Mouse (Mus musculus): ENCODE measurements around the gene Apba2. TPM values are rescaled to one million over a fixed set of nuclear protein-coding genes. Genes with fewer than 3 reads are reported as not detected.

Apba2 gene
- polyA plus RNA-seq, 1 experiment from 2014 or later, result 106 TPM

DNA sequence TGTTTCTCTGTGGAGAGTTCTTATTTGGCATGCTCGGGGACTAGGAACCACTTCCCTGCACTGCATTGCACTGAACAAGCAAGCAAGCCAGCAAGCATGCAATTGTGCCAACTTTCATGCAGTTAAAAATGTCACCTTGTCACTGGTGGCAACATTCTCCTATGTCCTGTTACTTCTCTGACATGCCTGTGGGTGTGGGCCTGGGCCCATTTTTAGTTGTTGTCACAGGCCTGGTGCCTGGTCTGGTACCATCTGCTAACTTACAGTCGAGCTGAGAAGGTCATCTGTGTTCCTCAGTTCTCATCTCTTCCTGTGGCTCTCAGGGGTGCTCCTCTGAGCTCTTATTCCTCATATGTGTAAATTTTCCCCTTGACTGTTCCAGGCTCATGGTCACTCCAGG is 33.8 kb downstream of the Apba2 start:
- ATAC-seq (ENCODE audit: low FRiP score), result no peak
- Histone ChIP-seq H3K9ac (no peak overlapping the region), H3K27me3 (no peaks in the 10 kb centered on the region), H3K36me3 (replicated peaks) (no peaks in the 10 kb centered on the region), H3K4me1 (peaks cover 15% of the 10 kb centered on the region; the same call in 1 of the 2 replicates), H3K4me3 (replicated peaks) (no peak overlapping the region), H3K4me2 (no peak overlapping the region), H3K27ac (no peak overlapping the region), H3K9me3 (no peaks in the 10 kb centered on the region)
- WGBS, result 93% methylated on average over 2 of the region's 2 CpGs

DNA sequence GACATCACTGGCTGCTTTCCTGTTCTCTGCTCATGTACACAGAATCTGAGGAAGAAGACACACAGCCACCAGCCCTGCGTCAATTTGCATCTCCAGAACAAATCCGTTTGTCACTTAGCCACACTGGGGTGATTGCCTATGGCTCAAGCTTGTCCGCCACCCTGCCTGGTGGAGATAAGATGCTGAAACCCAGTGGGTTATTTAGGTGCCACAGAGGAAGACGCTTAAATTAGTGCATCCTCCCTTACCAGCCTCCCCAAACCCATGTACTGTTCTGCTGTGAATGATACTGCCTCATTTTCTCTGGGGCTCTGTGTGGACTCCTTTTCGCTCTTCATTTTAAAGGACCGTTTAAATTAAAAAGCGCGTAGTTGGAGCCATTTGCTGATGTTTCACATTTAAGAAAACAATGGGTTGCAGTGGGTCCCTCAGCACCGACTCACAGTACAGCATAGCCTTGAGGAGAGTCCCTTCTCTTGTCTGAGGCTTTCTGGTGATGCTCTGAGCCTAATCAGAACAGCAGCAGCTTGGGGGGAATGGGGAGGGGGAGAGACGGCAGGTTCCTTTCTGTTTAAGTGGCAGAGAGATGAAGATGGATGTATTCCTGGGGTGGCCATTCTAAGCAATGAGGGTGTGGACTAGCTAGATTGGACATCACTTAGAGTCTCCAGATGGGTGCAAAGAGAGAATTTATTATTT is 38.1 kb downstream of the Apba2 start:
- H3K4me2 ChIP-seq, result no peak overlapping the region
- H3K9ac ChIP-seq, result no peak overlapping the region
- no peaks in the 10 kb centered on the region for H3K9me3 ChIP-seq
- no peaks in the 10 kb centered on the region for H3K27me3 ChIP-seq
- peak overlapping the region; percentile 46; the same call in 1 of the 2 replicates for H3K27ac ChIP-seq
- H3K36me3 ChIP-seq (replicated peaks), result no peaks in the 10 kb centered on the region
- peaks cover 4% of the 10 kb centered on the region; the same call in 1 of the 2 replicates for H3K4me1 ChIP-seq
- peak; percentile 57; the same call in 1 of the 2 replicates for ATAC-seq (ENCODE audit: low FRiP score)
- WGBS, result 61% methylated on average over 10 of the region's 10 CpGs
- H3K4me3 ChIP-seq (replicated peaks), result no peak overlapping the region

- Histone ChIP-seq H3K4me2 (no peak overlapping the region), H3K36me3 (replicated peaks) (no peaks in the 10 kb centered on the region), H3K4me3 (replicated peaks) (no peak overlapping the region), H3K9me3 (no peaks in the 10 kb centered on the region), H3K27me3 (no peaks in the 10 kb centered on the region), H3K27ac (no peak overlapping the region), H3K9ac (no peak overlapping the region), H3K4me1 (peaks cover 8% of the 10 kb centered on the region)
- WGBS, result 80% methylated on average over 8 of the region's 8 CpGs
- ATAC-seq (ENCODE audit: low FRiP score), result no peak
Observed at GRCm38 (mm10) chr7:64546801-64547200, 45.3 kb downstream of the Apba2 start.

- Histone ChIP-seq H3K9me3 (no peaks in the 10 kb centered on the region), H3K27me3 (no peaks in the 10 kb centered on the region), H3K9ac (no peak overlapping the region), H3K36me3 (replicated peaks) (peaks cover 7% of the 10 kb centered on the region), H3K27ac (no peak overlapping the region), H3K4me2 (no peak overlapping the region), H3K4me3 (replicated peaks) (no peak overlapping the region), H3K4me1 (peaks cover 8% of the 10 kb centered on the region)
- ATAC-seq (ENCODE audit: low FRiP score), result no peak
- 75% methylated on average over 1 of the region's 1 CpGs for WGBS
Observed at GRCm38 (mm10) chr7:64550856-64551255, 49.4 kb downstream of the Apba2 start.

GRCm38 (mm10) chr7:64552523-64553190 is 51.2 kb downstream of the Apba2 start:
- no peaks in the 10 kb centered on the region for H3K27me3 ChIP-seq
- no peak overlapping the region for H3K27ac ChIP-seq
- H3K4me3 ChIP-seq (replicated peaks), result no peak overlapping the region
- H3K4me2 ChIP-seq, result no peak overlapping the region
- no peak overlapping the region for H3K9ac ChIP-seq
- WGBS, result 85% methylated on average over 14 of the region's 16 CpGs
- peaks cover 7% of the 10 kb centered on the region for H3K36me3 ChIP-seq (replicated peaks)
- H3K4me1 ChIP-seq, result peaks cover 8% of the 10 kb centered on the region
- H3K9me3 ChIP-seq, result no peaks in the 10 kb centered on the region
- ATAC-seq (ENCODE audit: low FRiP score), result 0 out of 2 replicates have a peak, but pooled peaks have one; percentile 30

DNA sequence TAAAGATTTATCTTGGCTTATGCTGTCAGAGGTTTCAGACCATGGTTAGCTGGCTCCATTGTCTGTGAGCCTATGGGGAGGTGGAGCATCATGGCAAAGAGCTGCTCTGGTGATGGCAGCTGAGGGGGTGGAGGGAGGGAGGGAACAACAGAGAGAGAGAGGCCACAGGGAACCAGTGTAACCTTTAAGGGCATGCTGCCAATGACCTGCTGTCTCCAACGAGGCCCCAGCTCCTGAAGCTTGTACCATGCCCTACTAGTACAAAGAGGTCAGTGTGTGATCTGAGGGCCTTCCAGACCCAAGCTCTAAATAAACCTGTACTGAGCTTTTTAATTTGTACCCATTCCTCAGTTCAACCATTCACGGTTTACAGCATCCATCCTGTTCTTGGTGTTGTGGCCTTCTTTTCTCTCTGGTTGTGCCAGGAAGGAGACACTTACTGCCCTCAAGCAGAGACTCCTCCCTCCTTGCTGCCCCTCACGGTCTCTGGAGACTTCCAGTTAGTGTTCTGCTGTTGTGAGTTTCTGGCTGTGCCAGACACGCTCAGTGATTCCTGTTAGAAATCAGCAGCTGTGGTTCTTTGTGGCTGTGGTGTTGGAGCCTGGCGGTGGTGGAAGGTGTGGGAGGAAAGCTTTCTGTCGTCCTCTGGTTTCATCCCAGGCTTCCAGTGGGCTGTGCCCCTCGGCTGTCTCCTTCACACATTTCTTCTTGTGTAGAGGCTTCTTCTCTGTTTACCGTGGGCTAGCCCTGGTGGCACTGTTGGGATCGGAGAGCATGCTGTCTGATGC is 60.4 kb downstream of the Apba2 start:
- H3K36me3 ChIP-seq (replicated peaks), result no peaks in the 10 kb centered on the region; the same call in none of the 2 replicates
- H3K27me3 ChIP-seq, result no peaks in the 10 kb centered on the region
- WGBS, result 74% methylated on average over 9 of the region's 9 CpGs
- ATAC-seq (ENCODE audit: low FRiP score), result no peak
- H3K4me3 ChIP-seq (replicated peaks), result no peak overlapping the region
- H3K9me3 ChIP-seq, result no peaks in the 10 kb centered on the region
- H3K27ac ChIP-seq, result no peak overlapping the region
- H3K4me1 ChIP-seq, result peaks cover 16% of the 10 kb centered on the region
- no peak overlapping the region for H3K4me2 ChIP-seq
- no peak overlapping the region for H3K9ac ChIP-seq

GRCm38 (mm10) chr7:64564891-64565571 is 63.5 kb downstream of the Apba2 start:
- ATAC-seq (ENCODE audit: low FRiP score), result no peak
- no peak overlapping the region for H3K27ac ChIP-seq
- no peaks in the 10 kb centered on the region for H3K9me3 ChIP-seq
- no peaks in the 10 kb centered on the region; the same call in 1 of the 2 replicates for H3K36me3 ChIP-seq (replicated peaks)
- no peaks in the 10 kb centered on the region for H3K27me3 ChIP-seq
- no peak overlapping the region for H3K9ac ChIP-seq
- H3K4me1 ChIP-seq, result peaks cover 31% of the 10 kb centered on the region
- H3K4me3 ChIP-seq (replicated peaks), result no peak overlapping the region
- WGBS, result 78% methylated on average over 7 of the region's 7 CpGs
- H3K4me2 ChIP-seq, result no peak overlapping the region

DNA sequence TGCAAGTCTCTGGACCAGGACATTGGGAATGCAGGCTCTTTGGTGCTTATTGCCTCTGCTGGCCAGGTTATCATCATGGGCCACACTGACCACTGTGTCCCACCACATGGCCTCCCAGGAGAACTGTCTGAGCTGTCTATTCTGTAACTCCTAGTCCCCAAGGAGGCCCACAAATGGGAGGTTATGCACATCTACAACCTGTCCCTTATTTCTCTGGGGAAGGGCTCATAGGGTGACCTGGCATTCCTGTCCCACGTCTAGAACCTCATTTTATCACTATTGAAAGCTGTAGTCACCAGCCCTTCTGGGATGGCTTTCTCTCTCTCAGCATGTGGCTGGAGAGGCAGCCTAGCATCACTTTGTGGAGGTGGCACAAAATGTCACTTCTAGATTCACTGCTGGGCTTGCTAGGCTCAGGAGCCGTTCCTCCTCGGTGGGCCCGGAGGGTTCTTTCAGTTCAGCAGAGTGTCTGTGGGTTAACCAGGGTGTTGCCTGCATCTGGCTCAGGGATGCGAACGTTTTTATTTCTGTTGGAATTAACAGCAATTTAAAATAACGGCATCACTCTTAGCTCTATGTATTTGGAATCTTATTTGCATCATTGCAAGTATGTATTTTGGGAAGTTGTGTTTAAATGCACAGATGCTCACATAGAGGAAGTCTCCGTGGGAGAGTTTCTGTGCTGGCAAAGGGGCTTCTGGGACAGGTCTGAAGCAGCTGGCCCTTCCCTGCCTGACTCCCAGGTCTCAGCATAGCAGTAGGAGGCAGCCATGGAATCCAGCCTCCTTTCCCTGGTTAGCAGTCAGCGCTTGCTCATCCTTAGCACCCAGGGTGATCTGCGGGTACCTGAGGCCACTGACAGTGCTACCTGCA is 65.1 kb downstream of the Apba2 start:
- H3K4me2 ChIP-seq, result no peak overlapping the region
- no peak for ATAC-seq (ENCODE audit: low FRiP score)
- no peak overlapping the region for H3K4me3 ChIP-seq (replicated peaks)
- WGBS, result 83% methylated on average over 10 of the region's 10 CpGs
- H3K27me3 ChIP-seq, result no peaks in the 10 kb centered on the region
- no peaks in the 10 kb centered on the region for H3K9me3 ChIP-seq
- 0 out of 2 replicates have a peak overlapping the region, but pooled peaks have one; percentile 8 for H3K27ac ChIP-seq
- no peaks in the 10 kb centered on the region; the same call in 1 of the 2 replicates for H3K36me3 ChIP-seq (replicated peaks)
- no peak overlapping the region for H3K9ac ChIP-seq
- peaks cover 28% of the 10 kb centered on the region for H3K4me1 ChIP-seq

- no peak overlapping the region for H3K9ac ChIP-seq
- H3K4me2 ChIP-seq, result no peak overlapping the region
- no peaks in the 10 kb centered on the region for H3K27me3 ChIP-seq
- ATAC-seq (ENCODE audit: low FRiP score), result no peak
- 74% methylated on average over 4 of the region's 4 CpGs for WGBS
- no peaks in the 10 kb centered on the region for H3K9me3 ChIP-seq
- no peak overlapping the region for H3K27ac ChIP-seq
- H3K36me3 ChIP-seq (replicated peaks), result no peaks in the 10 kb centered on the region
- peaks cover 28% of the 10 kb centered on the region for H3K4me1 ChIP-seq
- no peak overlapping the region for H3K4me3 ChIP-seq (replicated peaks)
Observed at GRCm38 (mm10) chr7:64568722-64569121, 67.2 kb downstream of the Apba2 start.

DNA sequence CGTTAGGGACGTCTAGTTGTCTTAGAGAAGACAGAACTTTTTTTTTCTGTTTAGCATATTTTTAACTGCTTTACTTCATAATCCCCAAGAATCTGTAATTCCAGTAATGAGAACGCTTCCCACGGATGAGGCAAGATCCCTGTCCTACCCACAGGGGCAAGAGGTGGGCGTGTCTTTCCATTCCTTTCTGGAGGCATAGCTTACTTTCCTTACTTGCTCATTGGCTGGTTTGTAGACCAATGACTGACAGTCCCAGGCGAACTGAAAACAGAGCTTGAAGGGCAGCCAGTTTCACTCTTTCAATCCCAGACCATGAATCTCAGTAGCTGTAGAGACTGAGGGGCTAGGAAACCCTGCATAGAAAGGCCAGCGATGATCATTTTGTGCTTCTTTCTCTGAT is 68.2 kb downstream of the Apba2 start:
- no peaks in the 10 kb centered on the region for H3K9me3 ChIP-seq
- H3K9ac ChIP-seq, result no peak overlapping the region
- WGBS, result 47% methylated on average over 7 of the region's 7 CpGs
- no peak overlapping the region for H3K27ac ChIP-seq
- 0 out of 2 replicates have a peak, but pooled peaks have one; percentile 34 for ATAC-seq (ENCODE audit: low FRiP score)
- no peaks in the 10 kb centered on the region for H3K36me3 ChIP-seq (replicated peaks)
- H3K4me1 ChIP-seq, result peaks cover 28% of the 10 kb centered on the region
- H3K4me2 ChIP-seq, result no peak overlapping the region
- no peak overlapping the region for H3K4me3 ChIP-seq (replicated peaks)
- no peaks in the 10 kb centered on the region for H3K27me3 ChIP-seq

GRCm38 (mm10) chr7:64570914-64571313 is 69.4 kb downstream of the Apba2 start:
- WGBS, result 96% methylated on average over 4 of the region's 4 CpGs
- Histone ChIP-seq H3K4me1 (peaks cover 20% of the 10 kb centered on the region), H3K36me3 (replicated peaks) (no peaks in the 10 kb centered on the region), H3K9ac (no peak overlapping the region), H3K27ac (no peak overlapping the region), H3K27me3 (no peaks in the 10 kb centered on the region), H3K4me2 (no peak overlapping the region), H3K4me3 (replicated peaks) (no peak overlapping the region), H3K9me3 (no peaks in the 10 kb centered on the region)
- no peak for ATAC-seq (ENCODE audit: low FRiP score)
